Mouse (Mus musculus): ENCODE measurements around the gene Gm20388. TPM values are rescaled to one million over a fixed set of nuclear protein-coding genes. Genes with fewer than 3 reads are reported as not detected.
"Not testable (repeated sequence)": the region's sequence is repeated elsewhere in the genome, so short reads cannot be mapped to it uniquely, and the experiment has no call there.

Gene Gm20388
- polyA plus RNA-seq, 1 experiment from 2014 or later: not detected

DNA sequence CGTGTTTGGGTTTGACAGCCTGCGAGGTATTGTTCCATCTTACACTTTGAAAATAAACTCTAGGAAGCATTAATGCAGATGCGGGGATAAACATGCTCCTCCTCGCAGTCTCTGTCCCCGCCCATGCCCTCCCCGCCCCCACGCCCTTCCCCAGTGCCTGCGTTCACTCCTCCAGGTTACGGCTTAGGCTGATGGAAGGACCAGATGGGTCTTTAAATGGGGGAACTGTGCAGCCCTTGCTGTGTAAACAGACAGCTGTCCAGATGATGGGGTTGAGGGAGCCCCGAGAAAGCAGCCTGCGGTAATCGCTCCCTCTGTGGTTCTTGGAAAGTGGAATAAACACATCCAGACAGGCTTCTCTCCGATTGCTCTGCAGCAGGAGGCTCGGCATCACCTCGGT, 1390.8 kb downstream of the Gm20388 start:
- H3K9me3 ChIP-seq (ENCODE audit: control insufficient read depth, low read length): no peaks in the 10 kb centered on the region
- H3K4me1 ChIP-seq (replicated peaks; ENCODE audit: control insufficient read depth, insufficient read depth, low read length): peaks cover 25% of the 10 kb centered on the region
- H3K27ac ChIP-seq: no peak overlapping the region
- peak overlapping the region; percentile 24 for H3K4me2 ChIP-seq (replicated peaks)
- H3K27me3 ChIP-seq (ENCODE audit: control insufficient read depth, insufficient read depth, low read length): no peaks in the 10 kb centered on the region
- 8% methylated on average over 15 of the region's 15 CpGs for WGBS
- ATAC-seq (ENCODE audit: low FRiP score) (no peak), DNase-seq (ENCODE audit: low spot score) (no peak)
- H3K4me3 ChIP-seq (replicated peaks; ENCODE audit: low read length): no peak overlapping the region
- no peaks in the 10 kb centered on the region for H3K36me3 ChIP-seq (replicated peaks; ENCODE audit: control insufficient read depth, insufficient read depth)
- no peak overlapping the region; the same call in 1 of the 2 replicates for H3K9ac ChIP-seq

DNA sequence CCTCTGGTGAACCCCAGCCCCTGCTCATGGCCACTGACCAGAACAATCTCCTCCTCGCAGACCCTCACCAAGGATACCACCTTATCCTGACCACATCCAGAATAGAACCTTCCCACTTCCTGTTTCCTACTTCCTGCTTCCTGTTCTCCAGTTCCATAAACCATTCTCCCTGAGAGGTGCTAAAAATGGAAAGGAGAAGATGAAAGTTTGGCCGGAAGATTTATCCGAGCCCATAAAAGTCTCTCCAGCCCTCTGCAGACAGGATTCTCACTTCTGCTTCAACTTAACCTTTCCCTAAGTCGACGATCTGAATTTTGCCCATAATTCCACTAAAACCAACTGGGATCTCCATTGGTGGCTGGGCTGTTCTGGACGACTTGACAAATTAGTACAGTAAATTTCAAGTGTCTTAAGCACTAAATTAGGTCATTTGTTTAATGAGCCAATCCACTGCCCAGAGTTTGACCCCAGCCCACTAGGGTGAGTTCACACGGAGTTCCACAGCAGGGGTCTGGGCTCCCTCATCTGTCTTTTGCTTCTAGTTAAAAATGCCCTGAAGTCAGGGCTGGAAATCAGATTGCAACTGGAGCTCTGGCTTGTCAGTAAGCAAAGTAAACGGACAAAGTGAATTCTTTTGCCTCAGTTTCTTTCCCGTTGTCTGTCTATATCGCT, 1391.5 kb downstream of the Gm20388 start:
- Histone ChIP-seq H3K27me3 (ENCODE audit: control insufficient read depth, insufficient read depth, low read length) (no peaks in the 10 kb centered on the region), H3K36me3 (replicated peaks; ENCODE audit: control insufficient read depth, insufficient read depth) (no peaks in the 10 kb centered on the region), H3K9ac (no peak overlapping the region), H3K4me1 (replicated peaks; ENCODE audit: control insufficient read depth, insufficient read depth, low read length) (peaks cover 20% of the 10 kb centered on the region), H3K9me3 (ENCODE audit: control insufficient read depth, low read length) (no peaks in the 10 kb centered on the region), H3K4me2 (replicated peaks) (peak overlapping the region; percentile 24), H3K27ac (no peak overlapping the region), H3K4me3 (replicated peaks; ENCODE audit: low read length) (no peak overlapping the region)
- ATAC-seq (ENCODE audit: low FRiP score): no peak
- WGBS: 71% methylated on average over 10 of the region's 10 CpGs
- DNase-seq (ENCODE audit: low spot score): no peak

GRCm38 (mm10) chr8:121307723-121308122, 1397.1 kb downstream of the Gm20388 start:
- Histone ChIP-seq H3K4me2 (replicated peaks) (no peak overlapping the region), H3K4me3 (replicated peaks; ENCODE audit: low read length) (no peak overlapping the region), H3K27me3 (ENCODE audit: control insufficient read depth, insufficient read depth, low read length) (no peaks in the 10 kb centered on the region), H3K9me3 (ENCODE audit: control insufficient read depth, low read length) (no peaks in the 10 kb centered on the region), H3K36me3 (replicated peaks; ENCODE audit: control insufficient read depth, insufficient read depth) (no peaks in the 10 kb centered on the region), H3K9ac (no peak overlapping the region), H3K4me1 (replicated peaks; ENCODE audit: control insufficient read depth, insufficient read depth, low read length) (peaks cover 5% of the 10 kb centered on the region; the same call in 1 of the 2 replicates), H3K27ac (no peak overlapping the region)
- 78% methylated on average over 7 of the region's 7 CpGs for WGBS
- DNase-seq (ENCODE audit: low spot score) (no peak), ATAC-seq (ENCODE audit: low FRiP score) (no peak)

- DNase-seq (ENCODE audit: low spot score) (no peak), ATAC-seq (ENCODE audit: low FRiP score) (no peak)
- Histone ChIP-seq H3K27ac (no peak overlapping the region), H3K4me3 (replicated peaks; ENCODE audit: low read length) (no peak overlapping the region), H3K9ac (no peak overlapping the region), H3K27me3 (ENCODE audit: control insufficient read depth, insufficient read depth, low read length) (no peaks in the 10 kb centered on the region), H3K36me3 (replicated peaks; ENCODE audit: control insufficient read depth, insufficient read depth) (no peaks in the 10 kb centered on the region), H3K4me1 (replicated peaks; ENCODE audit: control insufficient read depth, insufficient read depth, low read length) (peaks cover 5% of the 10 kb centered on the region; the same call in 1 of the 2 replicates), H3K9me3 (ENCODE audit: control insufficient read depth, low read length) (no peaks in the 10 kb centered on the region), H3K4me2 (replicated peaks) (peak overlapping the region; percentile 27)
- 29% methylated on average over 25 of the region's 25 CpGs for WGBS
Observed at GRCm38 (mm10) chr8:121310976-121311819, 1400.6 kb downstream of the Gm20388 start.

DNA sequence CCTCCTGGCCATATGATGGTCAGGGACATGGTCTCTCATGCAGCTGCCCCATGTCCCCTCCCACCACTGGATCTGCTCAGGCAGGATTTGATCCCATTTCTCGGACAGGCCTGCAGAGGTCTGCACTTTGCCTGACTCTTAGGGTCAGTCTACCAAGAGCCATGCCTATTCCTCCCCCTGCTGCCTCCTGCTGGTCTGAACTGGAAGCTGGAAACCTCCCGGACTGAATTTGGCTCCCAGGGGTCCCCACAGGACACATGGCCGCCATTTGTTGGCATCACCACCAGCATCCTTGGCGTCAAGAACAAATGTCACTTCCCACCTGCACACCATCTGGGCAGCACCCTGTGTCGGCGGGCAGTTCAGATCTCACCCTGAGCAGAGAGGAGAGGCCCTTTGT, 1402.8 kb downstream of the Gm20388 start:
- peaks cover 5% of the 10 kb centered on the region; the same call in 1 of the 2 replicates for H3K4me1 ChIP-seq (replicated peaks; ENCODE audit: control insufficient read depth, insufficient read depth, low read length)
- no peak for DNase-seq (ENCODE audit: low spot score)
- no peaks in the 10 kb centered on the region for H3K9me3 ChIP-seq (ENCODE audit: control insufficient read depth, low read length)
- no peak overlapping the region for H3K27ac ChIP-seq
- WGBS: 61% methylated on average over 6 of the region's 6 CpGs
- H3K4me2 ChIP-seq (replicated peaks): no peak overlapping the region
- H3K36me3 ChIP-seq (replicated peaks; ENCODE audit: control insufficient read depth, insufficient read depth): no peaks in the 10 kb centered on the region
- no peaks in the 10 kb centered on the region for H3K27me3 ChIP-seq (ENCODE audit: control insufficient read depth, insufficient read depth, low read length)
- ATAC-seq (ENCODE audit: low FRiP score): no peak
- no peak overlapping the region for H3K4me3 ChIP-seq (replicated peaks; ENCODE audit: low read length)
- no peak overlapping the region for H3K9ac ChIP-seq

GRCm38 (mm10) chr8:121314036-121314435, 1403.4 kb downstream of the Gm20388 start:
- peaks cover 5% of the 10 kb centered on the region; the same call in 1 of the 2 replicates for H3K4me1 ChIP-seq (replicated peaks; ENCODE audit: control insufficient read depth, insufficient read depth, low read length)
- no peaks in the 10 kb centered on the region for H3K27me3 ChIP-seq (ENCODE audit: control insufficient read depth, insufficient read depth, low read length)
- H3K27ac ChIP-seq: no peak overlapping the region
- DNase-seq (ENCODE audit: low spot score): no peak
- H3K9me3 ChIP-seq (ENCODE audit: control insufficient read depth, low read length): no peaks in the 10 kb centered on the region
- no peaks in the 10 kb centered on the region for H3K36me3 ChIP-seq (replicated peaks; ENCODE audit: control insufficient read depth, insufficient read depth)
- no peak overlapping the region for H3K4me2 ChIP-seq (replicated peaks)
- ATAC-seq (ENCODE audit: low FRiP score): no peak
- H3K4me3 ChIP-seq (replicated peaks; ENCODE audit: low read length): no peak overlapping the region
- H3K9ac ChIP-seq: no peak overlapping the region
- WGBS: 67% methylated on average over 5 of the region's 5 CpGs

GRCm38 (mm10) chr8:121315569-121315968, 1404.9 kb downstream of the Gm20388 start:
- no peaks in the 10 kb centered on the region for H3K9me3 ChIP-seq (ENCODE audit: control insufficient read depth, low read length)
- DNase-seq (ENCODE audit: low spot score): no peak
- 63% methylated on average over 3 of the region's 3 CpGs for WGBS
- no peaks in the 10 kb centered on the region for H3K27me3 ChIP-seq (ENCODE audit: control insufficient read depth, insufficient read depth, low read length)
- no peak overlapping the region for H3K4me2 ChIP-seq (replicated peaks)
- no peaks in the 10 kb centered on the region for H3K36me3 ChIP-seq (replicated peaks; ENCODE audit: control insufficient read depth, insufficient read depth)
- H3K27ac ChIP-seq: no peak overlapping the region
- H3K4me1 ChIP-seq (replicated peaks; ENCODE audit: control insufficient read depth, insufficient read depth, low read length): peaks cover 5% of the 10 kb centered on the region; the same call in 1 of the 2 replicates
- ATAC-seq (ENCODE audit: low FRiP score): no peak
- no peak overlapping the region for H3K9ac ChIP-seq
- H3K4me3 ChIP-seq (replicated peaks; ENCODE audit: low read length): no peak overlapping the region

DNA sequence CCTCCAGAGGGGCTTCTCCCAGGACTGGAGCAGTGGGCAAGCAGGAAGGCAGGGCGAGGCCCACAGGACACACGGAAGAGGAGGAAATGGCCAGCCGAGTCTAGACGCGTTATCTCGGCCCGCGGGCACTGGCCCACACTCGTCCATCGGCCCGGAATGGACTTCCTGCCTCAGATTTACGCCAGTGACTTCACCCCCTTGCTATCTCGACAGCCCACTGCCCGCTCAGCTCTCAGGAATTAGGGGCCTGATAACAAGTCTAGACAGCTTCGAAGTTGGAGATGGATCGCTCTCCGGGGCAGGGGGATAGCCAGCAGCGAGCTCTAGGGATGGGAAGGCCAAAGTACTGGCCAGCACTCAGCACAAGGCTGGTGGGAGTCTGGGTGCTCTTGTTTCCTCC, 1405.4 kb downstream of the Gm20388 start:
- H3K36me3 ChIP-seq (replicated peaks; ENCODE audit: control insufficient read depth, insufficient read depth): no peaks in the 10 kb centered on the region
- H3K27ac ChIP-seq: no peak overlapping the region
- no peak for ATAC-seq (ENCODE audit: low FRiP score)
- no peaks in the 10 kb centered on the region for H3K27me3 ChIP-seq (ENCODE audit: control insufficient read depth, insufficient read depth, low read length)
- no peak overlapping the region for H3K4me2 ChIP-seq (replicated peaks)
- peaks cover 3% of the 10 kb centered on the region; the same call in 1 of the 2 replicates for H3K4me1 ChIP-seq (replicated peaks; ENCODE audit: control insufficient read depth, insufficient read depth, low read length)
- H3K4me3 ChIP-seq (replicated peaks; ENCODE audit: low read length): no peak overlapping the region
- no peak overlapping the region for H3K9ac ChIP-seq
- no peaks in the 10 kb centered on the region for H3K9me3 ChIP-seq (ENCODE audit: control insufficient read depth, low read length)
- WGBS: 82% methylated on average over 18 of the region's 18 CpGs
- DNase-seq (ENCODE audit: low spot score): no peak

DNA sequence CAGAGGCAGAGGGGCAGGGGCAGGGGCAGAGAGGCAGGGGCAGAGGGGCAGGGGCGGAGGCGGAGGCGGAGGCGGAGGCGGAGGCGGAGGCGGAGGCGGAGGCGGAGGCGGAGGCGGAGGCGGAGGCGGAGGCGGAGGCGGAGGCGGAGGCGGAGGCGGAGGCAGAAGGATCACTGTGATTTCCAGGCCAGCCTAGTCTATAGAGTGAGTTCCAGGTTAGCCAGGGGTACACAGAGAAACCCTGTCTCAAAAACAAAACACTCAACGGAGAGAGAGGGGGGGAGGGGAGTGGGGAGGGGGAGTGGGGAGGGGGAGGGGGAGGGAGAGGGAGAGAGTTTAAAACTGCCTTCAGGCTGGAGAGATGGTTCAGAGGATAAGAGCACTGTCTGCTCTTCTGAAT, 1408.1 kb downstream of the Gm20388 start:
- H3K27ac ChIP-seq; ATAC-seq (ENCODE audit: low FRiP score); H3K4me3 ChIP-seq (replicated peaks; ENCODE audit: low read length); H3K36me3 ChIP-seq (replicated peaks; ENCODE audit: control insufficient read depth, insufficient read depth); H3K9me3 ChIP-seq (ENCODE audit: control insufficient read depth, low read length); H3K4me1 ChIP-seq (replicated peaks; ENCODE audit: control insufficient read depth, insufficient read depth, low read length); H3K9ac ChIP-seq; DNase-seq (ENCODE audit: low spot score); H3K4me2 ChIP-seq (replicated peaks); H3K27me3 ChIP-seq (ENCODE audit: control insufficient read depth, insufficient read depth, low read length): not testable (repeated sequence)
- no CpG with 5 or more reads among the region's 19 CpGs for WGBS
